Mouse (Mus musculus) liver, embryonic 14.5 days (tissue): Measurements from ENCODE around the gene Malsu1.

Experiments
- CTCF ChIP-seq: IDR thresholded peaks from 2 replicates; pipeline ENCODE4 v1.5.1; 2016; ENCODE audit warnings: antibody characterized with exemption, low read depth, control low read depth
- EP300 ChIP-seq: IDR thresholded peaks from 2 replicates; pipeline ENCODE4 v1.6.1; 2016; ENCODE audit warnings: antibody characterized with exemption, low read depth

GRCm38 (mm10) chr6:49097596-49098110 lies 24.1 kb downstream of the Malsu1 start:
- TF ChIP-seq CTCF (no peak), EP300 (no peak)
